Mouse (Mus musculus) forebrain, embryonic 11.5 days (tissue): ENCODE data around the gene Crtc1. TPM values are rescaled to one million over a fixed set of nuclear protein-coding genes. Genes with fewer than 3 reads are reported as not detected.

ENCODE experiments used
- ATAC-seq: fragments of 200-750 bp; cut with Nextera tagmentation; replicated peaks from 2 replicates; pipeline ENCODE4 v1.8.0; 2017; ENCODE audit warnings: moderate TSS enrichment; ENCODE audit not compliant: low FRiP score
- DNase-seq: peaks from one replicate; pipeline ENCODE4 v3.0.0-alpha.2; 2017; ENCODE audit warnings: low spot score
- H3K27ac ChIP-seq: fragments of 300-500 bp; sonication (generic); 2 replicates; pipeline ENCODE4 v1.5.1; 2014; ENCODE audit warnings: low read depth, low read length
- H3K27me3 ChIP-seq: fragments of 300-500 bp; sonication (generic); 2 replicates; pipeline ENCODE4 v1.6.1; 2014; ENCODE audit warnings: mild to moderate bottlenecking, low read length, mixed read lengths; ENCODE audit not compliant: control insufficient read depth, insufficient read depth
- H3K36me3 ChIP-seq: fragments of 300-500 bp; sonication (generic); 2 replicates; pipeline ENCODE4 v1.6.1; 2014; ENCODE audit warnings: mild to moderate bottlenecking, low read length, moderate library complexity, mixed read lengths; ENCODE audit not compliant: control insufficient read depth, insufficient read depth
- H3K4me1 ChIP-seq: fragments of 300-500 bp; sonication (generic); replicated peaks from 2 replicates; pipeline ENCODE4 v1.6.1; 2014; ENCODE audit warnings: low read length, mixed read lengths; ENCODE audit not compliant: control insufficient read depth, insufficient read depth
- H3K4me2 ChIP-seq: fragments of 300-500 bp; sonication (generic); 2 replicates; pipeline ENCODE4 v1.6.1; 2014; ENCODE audit warnings: low read depth, mild to moderate bottlenecking, low read length, moderate library complexity, mixed read lengths; ENCODE audit not compliant: severe bottlenecking
- H3K4me3 ChIP-seq: fragments of 300-500 bp; sonication (generic); 2 replicates; pipeline ENCODE4 v1.5.1; 2014; ENCODE audit warnings: low read depth, low read length
- H3K9ac ChIP-seq: fragments of 300-500 bp; sonication (generic); 2 replicates; pipeline ENCODE4 v1.6.1; 2014; ENCODE audit warnings: low read length
- H3K9me3 ChIP-seq: fragments of 300-500 bp; sonication (generic); 2 replicates; pipeline ENCODE4 v1.6.1; 2016; ENCODE audit warnings: low read length, mixed read lengths; ENCODE audit not compliant: control insufficient read depth
- WGBS: fragments of 180-500 bp; shearing (Covaris S2); extraction: QIAGEN DNeasy Blood & Tissue Kit; methylation state at CpG from one replicate; pipeline ENCODE4 v1.1.7; 2014; 5-methylcytosine and 5-hydroxymethylcytosine counted together
- polyA plus RNA-seq: library from polyadenylated mRNA; unstranded; fragments of >200 nt; fragmentation: Nextera tagmentation; extraction: Ambion mirVana; gene quantifications from 2 replicates; pipeline ENCODE4 v1.2.1, GENCODE M21; 2014

The Crtc1 gene
- polyA plus RNA-seq, 1 experiment from 2014 or later = 16.3 TPM

GRCm38 (mm10) chr8:70466771-70467170 is 27.4 kb upstream of the Crtc1 start:
- Histone ChIP-seq H3K4me1 (no peaks in the 10 kb centered on the region; the same call in 1 of the 2 replicates), H3K4me2 (no peak overlapping the region), H3K27ac (no peak overlapping the region), H3K9ac (no peak overlapping the region), H3K27me3 (no peaks in the 10 kb centered on the region), H3K36me3 (no peaks in the 10 kb centered on the region), H3K4me3 (no peak overlapping the region), H3K9me3 (no peaks in the 10 kb centered on the region)
- DNase-seq (no peak), ATAC-seq (no peak)
- 77% methylated on average over 11 of the region's 11 CpGs for WGBS

GRCm38 (mm10) chr8:70466305-70466704 is 26.9 kb upstream of the Crtc1 start:
- DNase-seq = no peak
- H3K36me3 ChIP-seq = no peaks in the 10 kb centered on the region
- WGBS = 81% methylated on average over 4 of the region's 4 CpGs
- no peak for ATAC-seq
- H3K4me2 ChIP-seq = no peak overlapping the region
- H3K9me3 ChIP-seq = no peaks in the 10 kb centered on the region
- H3K9ac ChIP-seq = no peak overlapping the region
- H3K4me1 ChIP-seq = no peaks in the 10 kb centered on the region; the same call in 1 of the 2 replicates
- no peak overlapping the region for H3K4me3 ChIP-seq
- no peaks in the 10 kb centered on the region for H3K27me3 ChIP-seq
- no peak overlapping the region for H3K27ac ChIP-seq

GRCm38 (mm10) chr8:70465701-70466100 is 26.3 kb upstream of the Crtc1 start:
- DNase-seq (no peak), ATAC-seq (no peak)
- H3K4me2 ChIP-seq = no peak overlapping the region
- H3K4me3 ChIP-seq = no peak overlapping the region
- H3K9ac ChIP-seq = no peak overlapping the region
- H3K27ac ChIP-seq = no peak overlapping the region
- no peaks in the 10 kb centered on the region; the same call in 1 of the 2 replicates for H3K4me1 ChIP-seq
- WGBS = 95% methylated on average over 4 of the region's 4 CpGs
- H3K27me3 ChIP-seq = no peaks in the 10 kb centered on the region
- H3K9me3 ChIP-seq = no peaks in the 10 kb centered on the region
- H3K36me3 ChIP-seq = no peaks in the 10 kb centered on the region

GRCm38 (mm10) chr8:70464162-70464561 is 24.8 kb upstream of the Crtc1 start:
- ATAC-seq (no peak), DNase-seq (no peak)
- H3K4me1 ChIP-seq = no peaks in the 10 kb centered on the region
- no peaks in the 10 kb centered on the region for H3K36me3 ChIP-seq
- no peak overlapping the region for H3K27ac ChIP-seq
- H3K4me3 ChIP-seq = no peak overlapping the region
- no peaks in the 10 kb centered on the region for H3K9me3 ChIP-seq
- no peak overlapping the region for H3K9ac ChIP-seq
- 93% methylated on average over 6 of the region's 6 CpGs for WGBS
- no peaks in the 10 kb centered on the region for H3K27me3 ChIP-seq
- H3K4me2 ChIP-seq = no peak overlapping the region

GRCm38 (mm10) chr8:70463306-70463705 is 23.9 kb upstream of the Crtc1 start:
- H3K4me3 ChIP-seq = no peak overlapping the region

GRCm38 (mm10) chr8:70462516-70462813 is 23.1 kb upstream of the Crtc1 start:
- Histone ChIP-seq H3K9me3 (no peaks in the 10 kb centered on the region), H3K36me3 (no peaks in the 10 kb centered on the region), H3K27ac (no peak overlapping the region), H3K4me3 (no peak overlapping the region), H3K9ac (no peak overlapping the region), H3K4me2 (no peak overlapping the region), H3K4me1 (no peaks in the 10 kb centered on the region), H3K27me3 (no peaks in the 10 kb centered on the region)
- ATAC-seq (no peak), DNase-seq (no peak)
- 97% methylated on average over 8 of the region's 8 CpGs for WGBS

More at GRCm38 (mm10) chr8:70463306-70463705, 23.9 kb upstream of the Crtc1 start:
- Histone ChIP-seq H3K9me3 (no peaks in the 10 kb centered on the region), H3K9ac (no peak overlapping the region), H3K4me2 (no peak overlapping the region), H3K4me1 (no peaks in the 10 kb centered on the region), H3K36me3 (no peaks in the 10 kb centered on the region), H3K27ac (no peak overlapping the region), H3K27me3 (no peaks in the 10 kb centered on the region)
- WGBS = 80% methylated on average over 4 of the region's 4 CpGs
- DNase-seq (no peak), ATAC-seq (no peak)

GRCm38 (mm10) chr8:70461765-70462515 is 22.6 kb upstream of the Crtc1 start:
- H3K27me3 ChIP-seq = no peaks in the 10 kb centered on the region
- H3K36me3 ChIP-seq = no peaks in the 10 kb centered on the region
- no peak overlapping the region for H3K4me2 ChIP-seq
- no peak overlapping the region for H3K9ac ChIP-seq
- H3K9me3 ChIP-seq = no peaks in the 10 kb centered on the region
- DNase-seq (no peak), ATAC-seq (no peak)
- H3K4me1 ChIP-seq = no peaks in the 10 kb centered on the region
- 90% methylated on average over 16 of the region's 16 CpGs for WGBS
- no peak overlapping the region for H3K4me3 ChIP-seq
- no peak overlapping the region for H3K27ac ChIP-seq

- H3K4me1 ChIP-seq = no peaks in the 10 kb centered on the region
- H3K9me3 ChIP-seq = no peaks in the 10 kb centered on the region
- 84% methylated on average over 9 of the region's 9 CpGs for WGBS
- no peak overlapping the region for H3K27ac ChIP-seq
- no peak for ATAC-seq
- H3K27me3 ChIP-seq = no peaks in the 10 kb centered on the region
- no peak overlapping the region for H3K4me3 ChIP-seq
- H3K36me3 ChIP-seq = no peaks in the 10 kb centered on the region
- DNase-seq = no peak
- H3K9ac ChIP-seq = no peak overlapping the region
- no peak overlapping the region for H3K4me2 ChIP-seq
Measured at GRCm38 (mm10) chr8:70460606-70461005, 21.2 kb upstream of the Crtc1 start.

GRCm38 (mm10) chr8:70460199-70460598 is 20.8 kb upstream of the Crtc1 start:
- Histone ChIP-seq H3K4me3 (no peak overlapping the region), H3K9ac (no peak overlapping the region), H3K27me3 (no peaks in the 10 kb centered on the region), H3K9me3 (no peaks in the 10 kb centered on the region), H3K27ac (no peak overlapping the region), H3K4me2 (no peak overlapping the region), H3K36me3 (no peaks in the 10 kb centered on the region), H3K4me1 (no peaks in the 10 kb centered on the region)
- WGBS = 95% methylated on average over 5 of the region's 5 CpGs
- no peak for DNase-seq
- ATAC-seq = no peak
